Mouse (Mus musculus) megakaryocyte progenitor cell, adult 5-6 weeks (primary cell): ENCODE results near the gene Slc25a51. TPM values are rescaled to one million over a fixed set of nuclear protein-coding genes. Genes with fewer than 3 reads are reported as not detected.

Source experiments
- ATAC-seq: replicated peaks from 2 replicates; pipeline ENCODE4 v1.8.0; 2016; ENCODE audit warnings: mild to moderate bottlenecking, moderate TSS enrichment, inconsistent platforms; ENCODE audit not compliant: poor library complexity
- total RNA-seq, 2 experiments: library from RNA; stranded (forward) in 1 of 2; stranded (reverse) in 1 of 2; fragments of 157-497, 149-512 nt in 1 of 2; fragments of 200-1000 nt in 1 of 2; gene quantifications; 2 replicates each; pipeline versions ENCODE4 v1.2.3 to v1.2.4; 2015 to 2017

Slc25a51 gene
- total RNA-seq (2015) (37.6 and 43.2 TPM in 2 replicates), total RNA-seq (2017) (38.7 and 40.5 TPM in 2 replicates)

DNA sequence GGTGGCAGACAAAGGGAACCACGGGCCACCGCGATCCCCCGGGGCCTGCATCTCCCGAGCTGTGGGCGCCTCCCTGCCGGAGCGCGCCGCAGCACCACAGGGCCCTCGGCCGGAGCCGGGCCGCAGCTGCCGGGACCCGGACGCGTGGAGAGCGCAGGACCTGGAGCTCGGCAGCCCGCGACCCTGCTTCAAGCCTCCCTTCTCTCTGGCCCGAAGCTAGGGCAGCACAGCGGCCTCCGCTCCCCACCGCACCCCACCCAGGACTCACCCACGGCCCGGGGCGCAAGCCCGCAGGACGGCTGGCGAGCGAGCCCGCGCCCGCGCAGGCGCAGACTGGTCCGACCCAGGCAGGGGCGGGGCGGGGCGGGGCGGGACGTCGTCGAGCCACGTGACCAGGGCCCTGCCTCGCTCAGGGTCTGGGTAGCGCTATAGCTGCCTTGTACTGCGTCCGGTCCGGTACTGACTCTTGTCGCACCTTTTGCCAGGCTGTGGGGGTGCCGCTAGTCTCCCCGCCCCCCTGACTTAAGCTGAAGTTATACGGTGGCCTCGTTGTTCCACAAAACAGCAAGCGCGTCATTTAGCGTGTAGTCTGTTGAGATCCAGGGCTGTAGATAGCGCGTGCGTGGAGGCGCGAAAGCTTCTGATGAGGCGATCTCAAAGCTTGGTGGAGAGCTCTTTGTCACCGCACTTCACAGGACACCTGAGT lies at the start of gene Slc25a51:
TSS of gene Slc25a51 (minus strand) at position 340 of the 706 bp plus-strand sequence.
- peak; percentile 81 for ATAC-seq

DNA sequence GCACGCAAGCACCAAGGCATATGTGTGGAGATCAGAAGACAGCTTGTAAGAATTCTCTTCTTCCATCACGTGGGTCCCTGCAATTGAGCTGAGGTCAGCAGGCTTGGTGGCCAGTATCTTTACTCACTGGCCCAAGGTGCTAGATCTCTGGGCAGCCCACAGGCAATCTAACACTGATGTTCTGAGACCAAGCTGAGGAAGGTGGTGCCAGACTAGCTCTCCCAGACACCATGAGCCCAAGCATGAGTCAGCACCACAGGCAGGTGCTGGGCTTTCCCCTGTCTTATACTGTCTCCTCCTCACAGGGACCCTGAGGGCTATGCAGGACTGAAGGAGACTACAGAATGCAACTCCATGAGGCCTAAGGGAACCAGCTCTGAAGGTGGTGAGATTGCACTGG lies 49.0 kb upstream of the Slc25a51 start:
- no peak for ATAC-seq

DNA sequence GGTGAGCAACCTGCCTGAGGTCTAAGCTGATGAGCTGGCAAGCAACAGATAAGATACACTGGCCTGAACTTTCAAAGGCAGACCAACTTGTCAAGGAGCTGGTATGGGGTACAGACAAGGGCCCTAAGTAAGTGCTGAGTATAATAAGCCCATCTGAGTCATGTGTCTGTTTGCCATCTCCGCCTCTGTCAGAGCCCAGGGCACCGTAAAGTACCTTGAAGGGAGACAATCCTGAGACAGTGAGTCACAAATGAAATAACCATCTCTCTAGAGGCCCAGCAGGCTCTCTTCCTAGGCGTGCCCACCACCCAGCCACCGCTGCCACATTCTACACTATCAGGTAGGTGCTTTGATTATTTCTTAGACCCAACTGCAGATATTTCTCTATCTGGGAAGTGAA lies 46.4 kb upstream of the Slc25a51 start:
- ATAC-seq = no peak

DNA sequence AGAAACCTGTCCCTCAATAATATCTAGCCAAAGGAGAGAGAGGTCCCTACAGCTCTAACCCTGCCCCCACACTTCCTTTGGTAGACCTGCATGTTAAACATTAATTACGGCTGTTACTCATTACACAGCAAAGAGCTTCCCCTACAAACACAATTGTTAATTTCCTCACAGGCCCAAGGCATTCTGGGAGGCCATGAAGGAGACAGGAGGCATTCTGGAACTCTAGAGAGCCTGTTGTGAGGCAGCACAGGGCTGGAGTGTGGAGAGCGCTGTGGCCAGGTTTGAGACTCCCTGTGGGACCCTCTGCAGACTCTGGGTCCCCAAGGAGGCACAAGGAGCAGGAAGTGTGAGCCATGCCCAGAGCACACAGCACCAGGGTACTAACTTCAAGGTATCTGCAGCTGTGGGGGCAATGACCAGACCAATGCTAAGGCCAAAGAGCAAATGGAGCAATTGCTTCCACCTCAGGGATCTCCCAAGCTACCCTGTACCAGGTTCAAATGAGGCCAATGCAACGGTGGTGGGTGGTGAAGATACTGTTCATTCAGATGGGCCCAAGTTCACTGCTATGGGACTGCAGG lies 44.8 kb upstream of the Slc25a51 start:
- ATAC-seq = no peak

DNA sequence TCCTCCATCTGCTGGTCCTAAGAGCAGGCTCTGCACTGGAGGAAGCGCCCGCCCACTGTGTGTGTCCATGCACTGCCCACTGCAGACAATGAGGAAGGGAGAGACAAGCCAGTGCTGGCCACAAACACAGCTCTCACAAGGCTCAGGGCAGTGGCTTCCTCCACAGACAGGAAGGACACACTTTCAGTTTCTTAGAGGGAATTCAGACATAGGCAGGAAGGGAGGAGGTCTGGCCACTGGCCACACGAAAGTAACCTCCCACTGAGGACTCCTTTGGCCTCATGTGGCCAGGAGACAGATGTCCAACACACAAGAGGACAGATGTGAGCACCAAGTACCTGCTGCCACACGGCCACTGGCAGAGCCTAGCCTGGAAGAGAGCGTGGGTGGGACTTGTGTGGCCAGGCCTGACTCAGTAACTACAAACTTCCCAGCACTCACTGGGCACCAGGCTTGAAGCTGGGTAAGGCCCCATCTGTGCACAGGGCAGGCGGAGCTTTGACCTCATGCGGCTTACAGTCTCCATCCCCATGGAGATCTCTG lies 44.1 kb upstream of the Slc25a51 start:
- ATAC-seq = peak; percentile 66

DNA sequence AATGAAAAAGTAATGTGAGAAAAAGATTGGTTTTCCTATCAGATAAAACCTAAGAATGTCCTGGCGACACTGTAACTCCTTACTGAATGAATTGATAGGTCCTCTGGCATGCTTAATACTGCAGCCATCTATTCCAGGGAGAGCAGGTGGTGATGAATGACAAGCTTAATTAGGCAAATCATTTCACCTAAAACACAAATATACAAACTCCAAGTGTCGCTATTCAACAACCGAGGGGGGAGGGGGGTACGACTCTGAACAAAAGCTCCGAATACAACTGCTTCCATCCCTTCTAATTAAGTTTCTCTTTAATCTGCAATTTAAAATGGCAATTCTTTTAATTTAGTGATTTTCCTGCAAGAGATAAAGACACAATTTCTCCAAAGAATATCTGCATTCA lies 40.4 kb upstream of the Slc25a51 start:
- no peak for ATAC-seq

DNA sequence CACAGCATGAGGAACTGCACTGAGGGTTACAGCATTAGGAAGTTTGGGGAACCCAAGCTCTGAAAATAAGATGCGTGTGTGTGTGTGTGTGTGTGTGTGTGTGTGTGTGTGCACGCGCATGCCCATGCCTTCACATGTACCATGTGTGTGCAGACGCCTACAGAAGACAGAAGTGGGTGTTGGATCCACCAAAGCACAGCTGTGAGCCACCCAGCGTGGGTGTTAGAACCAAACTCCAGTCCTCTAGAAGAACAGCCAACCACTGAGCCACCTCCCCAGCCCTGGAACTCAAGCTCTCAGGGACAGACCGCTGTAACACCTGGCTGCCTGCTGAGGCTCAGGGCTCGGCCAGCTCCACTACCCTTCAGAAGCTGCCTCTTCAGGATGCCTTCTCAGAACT lies 39.9 kb upstream of the Slc25a51 start:
- no peak; the same call in 1 of the 2 replicates for ATAC-seq

DNA sequence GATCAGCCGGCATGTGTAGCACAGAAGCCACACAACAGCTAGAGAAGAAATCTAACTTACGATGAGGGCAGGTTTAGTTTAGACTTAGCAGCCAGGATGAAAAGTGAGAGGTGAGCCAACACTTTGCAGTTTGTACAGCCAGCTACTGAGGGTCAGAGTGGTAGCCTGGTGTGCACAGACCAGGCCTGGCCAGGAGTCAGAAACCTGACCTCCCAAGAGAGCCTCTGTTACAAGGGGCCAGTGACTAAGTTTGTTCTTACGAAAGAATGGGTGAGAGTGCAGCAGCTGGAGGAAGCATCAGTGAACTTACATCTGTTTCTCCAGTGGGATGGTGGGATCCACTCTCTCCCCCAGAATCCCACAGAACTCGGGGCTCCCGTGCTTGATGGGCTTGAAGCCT lies 38.6 kb upstream of the Slc25a51 start:
- no peak for ATAC-seq

DNA sequence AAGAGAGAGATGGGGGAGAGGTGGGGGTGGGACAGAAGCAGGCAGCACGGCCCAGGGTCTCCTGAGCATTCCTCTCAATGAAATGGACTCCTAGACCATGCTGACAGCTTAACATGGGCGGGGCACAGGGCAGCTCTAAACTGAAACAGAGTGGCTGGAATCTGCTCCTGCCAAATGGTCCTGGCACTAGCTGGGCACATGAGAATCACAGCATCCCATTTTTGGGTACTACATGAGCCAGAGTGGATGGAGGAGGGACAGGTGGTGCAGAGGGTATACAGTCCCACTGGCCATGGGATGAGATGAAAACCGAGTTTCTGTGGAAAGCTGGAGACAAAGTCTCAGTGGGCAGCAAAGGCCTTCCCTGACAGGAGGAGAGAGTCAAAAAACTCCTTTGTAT lies 36.7 kb upstream of the Slc25a51 start:
- ATAC-seq = no peak

DNA sequence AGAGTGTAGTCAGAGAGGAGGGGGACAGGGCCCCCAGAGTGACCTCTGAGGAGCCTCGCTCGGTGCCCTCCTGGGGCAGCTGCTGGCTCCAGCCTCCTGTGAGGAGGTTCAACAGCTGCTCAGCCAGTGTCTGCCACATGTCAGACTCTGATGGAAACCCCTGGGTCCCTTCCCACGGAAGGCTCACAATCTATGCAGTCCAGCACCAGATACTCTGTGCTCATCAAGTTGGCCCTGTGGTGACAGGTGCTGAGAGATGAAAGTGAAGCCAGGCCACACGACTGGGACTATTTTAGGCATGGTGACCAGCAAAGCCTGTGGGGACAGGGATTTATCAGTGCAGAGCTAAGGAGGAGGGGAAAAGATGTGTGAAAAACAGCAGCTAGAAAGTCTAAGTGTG lies 36.2 kb upstream of the Slc25a51 start:
- no peak for ATAC-seq

DNA sequence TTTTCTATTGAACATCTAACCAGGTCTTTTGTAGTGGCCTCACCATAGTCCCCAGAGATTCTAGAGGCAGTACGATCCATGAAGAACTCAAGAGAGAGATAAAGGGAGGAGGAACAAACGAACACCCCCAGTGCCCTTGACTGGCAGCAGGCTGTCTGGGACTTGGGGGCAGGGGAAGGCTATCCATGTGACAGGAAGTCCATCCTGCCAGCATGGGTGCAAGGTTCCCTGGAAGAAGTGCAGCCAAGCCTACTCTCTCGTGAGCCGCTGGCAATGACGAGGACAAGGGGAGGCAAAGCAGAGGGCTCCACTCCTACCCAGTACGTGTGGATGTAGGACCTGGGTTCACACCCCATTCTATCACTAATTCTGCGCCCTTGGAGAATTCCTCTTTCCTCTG lies 35.1 kb upstream of the Slc25a51 start:
- no peak for ATAC-seq

DNA sequence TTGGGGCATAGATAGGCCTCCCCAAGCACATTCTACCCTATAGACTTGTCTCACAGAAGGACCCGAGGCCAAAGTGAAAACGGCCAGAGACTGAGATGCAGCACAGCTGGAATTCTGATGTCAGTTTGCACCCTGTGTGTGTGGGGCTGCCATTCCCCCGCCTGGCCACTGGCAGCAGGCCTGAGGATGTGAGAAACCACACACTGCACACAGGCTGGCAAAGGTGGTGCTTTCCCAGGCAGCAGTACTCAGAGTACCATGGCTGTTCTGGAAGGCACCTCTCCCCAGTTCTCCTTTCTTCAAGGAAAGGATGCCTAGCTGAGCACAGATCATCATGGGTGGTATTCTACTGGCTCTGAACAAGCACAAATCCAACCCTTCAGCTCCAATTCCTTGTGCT lies 33.7 kb upstream of the Slc25a51 start:
- ATAC-seq = 0 out of 2 replicates have a peak, but pooled peaks have one; percentile 17

DNA sequence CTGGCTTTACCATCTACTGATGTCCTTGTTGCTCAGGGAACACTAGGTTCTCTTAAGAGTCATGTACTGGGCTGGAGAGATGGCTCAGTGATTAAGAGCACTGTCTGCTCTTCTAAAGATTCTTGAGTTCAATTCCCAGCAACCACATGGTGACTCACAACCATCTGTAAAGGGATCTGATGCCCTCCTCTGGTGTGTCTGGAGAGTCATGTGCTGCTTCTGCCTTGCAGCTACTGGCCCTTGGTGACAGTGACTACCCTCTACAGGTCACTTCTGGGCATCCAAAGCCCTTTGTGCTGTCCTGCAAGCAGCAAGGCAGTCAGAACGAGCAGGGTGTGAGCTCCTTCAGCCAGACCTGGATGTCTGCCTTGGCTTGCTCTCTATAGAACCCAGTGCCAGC lies 33.2 kb upstream of the Slc25a51 start:
- ATAC-seq = no peak

DNA sequence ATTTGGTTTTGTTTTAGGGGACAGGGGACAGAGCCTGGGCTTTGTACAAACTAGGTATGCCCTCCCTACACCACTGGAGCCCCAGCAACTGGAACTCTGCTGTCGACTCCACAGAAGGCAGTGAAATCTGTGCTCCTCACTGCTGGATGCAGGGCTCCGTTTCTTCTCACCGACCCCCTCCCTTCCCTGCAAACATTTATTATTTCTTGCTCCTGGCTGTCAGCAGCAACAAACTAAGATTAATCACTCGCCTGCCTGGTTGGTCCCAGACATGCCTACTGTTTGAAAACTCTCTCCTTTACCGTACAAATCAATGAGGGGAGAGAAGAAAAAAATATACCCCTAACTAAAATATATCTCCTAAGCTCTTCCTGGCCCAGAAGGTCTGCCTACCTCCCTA lies 30.7 kb upstream of the Slc25a51 start:
- ATAC-seq = no peak

DNA sequence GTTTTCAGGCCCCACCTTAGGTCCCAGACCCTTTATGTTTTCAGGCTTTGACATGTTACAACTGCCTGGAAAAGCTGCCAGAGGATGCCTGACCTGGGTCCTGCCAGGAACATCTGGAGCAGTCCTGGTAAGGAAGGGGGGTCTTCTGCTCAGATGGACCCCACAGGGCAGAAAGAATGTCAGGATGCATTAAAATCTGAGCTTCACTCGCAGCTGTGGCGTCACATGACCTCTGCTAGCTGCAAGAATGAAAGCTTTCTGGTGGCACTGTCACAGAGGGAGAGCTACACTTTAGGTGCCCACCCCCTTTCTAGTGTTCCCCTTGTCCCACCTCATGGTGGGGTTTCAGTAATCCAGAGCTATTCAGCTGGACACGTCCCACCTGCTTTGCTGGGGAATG lies 28.4 kb upstream of the Slc25a51 start:
- no peak for ATAC-seq

DNA sequence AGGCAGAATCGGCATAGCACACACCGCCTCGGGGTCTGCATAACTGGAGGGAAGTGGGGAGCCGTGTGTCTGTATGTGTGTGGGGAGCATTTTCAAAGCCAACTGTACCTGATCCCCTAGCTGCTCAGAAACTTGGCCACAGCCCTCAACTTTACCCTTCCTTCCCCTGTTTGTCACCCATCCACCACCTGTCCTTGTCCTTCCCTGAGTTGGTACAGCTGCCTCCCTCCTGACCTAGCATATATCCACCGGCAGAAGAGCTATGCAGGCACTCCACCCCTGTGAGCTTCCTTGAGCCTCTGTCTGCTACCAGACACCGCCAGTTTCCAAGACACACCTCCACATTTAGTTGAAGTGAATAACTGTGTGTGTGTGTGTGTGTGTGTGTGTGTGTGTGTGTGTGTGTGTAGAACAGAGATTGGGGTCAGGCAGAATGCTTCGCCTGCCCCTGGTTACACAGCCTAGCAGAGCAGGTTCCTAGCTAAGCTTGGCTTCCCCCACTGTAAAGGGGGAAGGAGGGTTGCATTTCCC lies 27.9 kb upstream of the Slc25a51 start:
- no peak for ATAC-seq

DNA sequence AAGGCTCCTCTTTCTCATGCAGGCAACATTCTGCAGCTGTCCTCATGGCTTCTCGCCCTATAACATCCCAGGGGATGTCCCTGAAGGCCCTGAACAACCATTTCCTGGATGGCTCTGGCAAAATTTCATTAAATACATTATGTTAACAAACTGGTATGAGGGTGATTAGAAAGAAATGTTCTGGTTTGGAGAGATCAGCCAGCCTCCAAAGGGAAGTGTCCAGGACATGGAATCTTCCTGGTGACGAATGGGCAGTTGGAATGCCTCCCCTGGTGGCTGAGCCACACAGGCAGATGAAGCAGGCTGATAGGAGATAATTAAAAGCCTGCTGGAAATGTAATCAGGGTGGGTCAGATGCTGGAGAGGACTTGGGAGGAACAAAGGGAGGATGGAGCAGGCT lies 27.3 kb upstream of the Slc25a51 start:
- no peak for ATAC-seq

DNA sequence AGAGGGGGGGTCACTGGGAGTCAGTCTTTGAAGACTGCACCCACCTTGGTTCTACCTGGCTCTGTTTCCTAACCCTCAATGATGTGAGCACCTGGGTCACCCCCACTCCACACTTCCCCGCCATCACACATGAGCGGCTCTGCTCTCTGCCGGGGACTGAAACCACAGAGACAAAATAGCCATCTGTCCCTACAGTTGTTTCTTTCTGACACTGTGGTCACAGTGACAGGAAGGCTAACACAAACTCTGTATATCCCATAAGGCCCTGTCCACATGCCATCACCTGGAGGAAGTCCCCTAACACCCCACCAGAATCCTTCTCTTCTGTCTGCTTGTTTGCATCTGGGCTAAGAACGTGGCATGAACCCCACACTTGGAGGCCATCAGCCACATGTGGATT lies 26.1 kb upstream of the Slc25a51 start:
- no peak for ATAC-seq

DNA sequence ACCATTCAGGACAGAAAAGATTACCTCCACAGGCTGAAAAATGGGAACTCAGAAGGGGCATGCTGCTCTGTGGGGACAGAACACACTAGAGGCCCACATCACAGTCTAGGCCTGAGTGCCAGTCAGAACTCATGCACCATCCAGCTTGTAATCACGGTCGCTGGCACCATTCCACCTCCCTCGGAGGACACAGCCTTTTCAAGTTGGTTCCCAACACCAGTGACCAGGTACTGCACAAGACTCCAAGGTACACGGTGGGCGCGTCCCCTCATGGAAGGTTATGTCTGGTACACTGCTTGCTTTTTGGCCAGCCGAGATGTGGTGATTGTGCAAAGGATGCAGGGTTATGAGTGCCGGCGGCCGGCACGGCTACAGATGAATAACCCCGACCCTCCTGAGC lies 25.5 kb upstream of the Slc25a51 start:
- no peak for ATAC-seq

DNA sequence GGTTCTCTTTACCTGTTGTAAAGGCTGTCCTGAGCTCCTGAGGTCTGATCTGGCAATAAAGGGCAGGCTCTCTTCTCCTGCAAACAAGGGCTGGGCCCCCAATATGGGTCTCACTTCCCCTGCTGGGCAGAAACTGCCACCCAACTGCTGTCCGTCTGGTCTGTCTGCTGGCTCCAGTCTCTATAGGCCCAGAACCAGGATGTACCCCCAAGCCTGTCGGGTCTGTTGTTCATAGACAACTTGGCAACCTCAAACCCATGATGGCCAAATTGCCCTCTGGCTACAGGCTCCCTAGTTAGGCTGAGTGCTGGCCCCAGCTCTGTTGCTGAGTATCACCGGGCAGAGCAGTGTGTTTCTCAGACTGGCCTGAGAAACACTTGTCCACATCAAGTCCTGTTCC lies 23.2 kb upstream of the Slc25a51 start:
- ATAC-seq = no peak

DNA sequence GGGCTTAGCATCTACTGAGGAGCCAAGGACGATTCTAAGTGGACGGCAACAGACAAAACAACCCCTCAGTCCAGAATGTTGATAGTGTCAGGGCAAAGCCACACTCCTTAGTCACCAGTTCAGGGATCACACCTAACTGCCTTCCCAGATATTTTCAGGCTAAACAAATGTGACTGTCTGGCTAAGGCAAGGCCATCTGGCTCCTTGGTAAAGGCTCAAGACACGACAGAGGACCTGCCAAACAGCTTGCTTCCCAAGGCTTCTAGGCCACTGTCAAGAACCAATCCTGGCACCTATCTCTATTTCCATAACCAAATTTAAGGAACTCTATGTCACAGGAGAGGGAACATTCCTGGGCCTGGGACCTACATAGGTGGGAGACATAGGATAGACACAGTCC lies 22.8 kb upstream of the Slc25a51 start:
- ATAC-seq = no peak

DNA sequence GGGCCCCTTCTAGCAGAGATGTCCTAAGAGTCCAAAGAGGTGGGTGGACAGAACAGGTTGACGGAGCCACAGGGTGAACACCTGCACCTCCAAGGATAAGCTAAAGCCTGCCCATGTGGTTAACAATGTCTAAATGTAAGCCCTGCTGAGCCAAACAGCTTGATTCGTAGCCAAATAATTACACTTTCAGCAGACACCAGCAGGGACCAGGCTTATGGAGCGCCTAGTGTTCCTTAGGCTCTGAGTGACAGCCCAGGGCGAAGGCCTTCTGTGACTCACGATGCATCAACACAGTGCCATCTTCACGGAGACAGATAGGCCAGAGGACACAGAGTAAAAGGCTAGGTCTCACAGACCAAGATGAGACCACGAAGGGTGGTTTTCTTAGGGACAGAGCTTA lies 20.9 kb upstream of the Slc25a51 start:
- ATAC-seq = no peak
